Mouse (Mus musculus): ENCODE measurements around the gene Armt1.

Armt1 gene

DNA sequence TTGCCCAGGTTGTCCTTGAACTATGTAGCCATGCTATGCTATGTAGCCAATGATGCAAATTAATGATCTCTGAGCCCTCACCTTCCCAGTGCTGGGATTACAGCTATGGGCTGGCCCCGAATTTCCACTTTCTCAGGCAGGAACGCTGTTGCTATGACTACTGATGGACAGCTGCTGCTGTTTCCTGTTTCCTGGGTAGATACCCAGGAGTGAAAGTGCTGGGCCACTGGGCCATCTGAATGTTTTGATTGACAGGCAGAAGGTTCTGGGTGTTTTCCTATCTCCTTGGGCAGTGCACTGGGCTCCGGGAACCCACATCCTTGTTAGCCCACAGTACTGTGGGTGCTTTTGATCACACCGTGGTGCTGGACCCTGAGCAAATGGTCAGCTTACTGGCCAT lies 24.1 kb downstream of the Armt1 start:
- no peak for DNase-seq

DNA sequence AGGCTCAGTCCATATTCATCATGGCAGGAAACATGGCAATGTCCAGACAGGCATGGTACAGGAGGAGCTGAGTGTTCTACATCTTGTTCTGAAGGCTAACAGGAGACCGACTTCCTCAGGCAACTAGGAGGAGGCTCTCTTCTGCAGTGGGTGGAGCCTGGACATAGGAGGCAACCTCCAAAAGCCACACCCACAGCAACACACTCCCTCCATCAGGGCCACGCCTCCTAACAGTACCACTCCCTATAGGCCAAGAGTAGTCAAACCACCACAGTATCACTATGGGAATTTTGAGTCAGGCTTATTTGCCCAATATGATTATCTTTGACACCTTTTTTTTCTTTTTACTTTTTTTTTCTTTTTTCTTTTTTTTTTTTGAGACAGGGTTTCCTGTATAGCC lies 27.9 kb downstream of the Armt1 start:
- no peak for DNase-seq

DNA sequence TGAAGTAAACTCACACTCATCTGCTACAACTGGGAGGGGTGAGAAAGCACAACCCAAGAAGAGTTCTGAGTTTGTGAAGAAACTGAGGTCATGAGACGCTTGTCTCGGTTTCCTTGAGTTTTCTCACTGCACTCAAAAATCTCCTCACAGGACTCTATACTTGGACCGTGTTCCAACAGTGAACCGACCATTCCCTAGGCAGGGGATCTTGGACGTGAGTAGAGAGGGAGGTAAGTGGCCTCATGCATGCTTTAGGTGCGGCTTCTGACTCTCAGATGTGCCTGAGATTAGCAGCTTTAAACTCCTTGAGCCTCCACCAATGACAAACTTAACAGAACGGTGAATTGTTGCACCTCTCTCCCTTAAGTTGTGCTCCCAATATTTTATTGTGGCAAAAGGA lies 33.5 kb downstream of the Armt1 start:
- DNase-seq, result no peak

DNA sequence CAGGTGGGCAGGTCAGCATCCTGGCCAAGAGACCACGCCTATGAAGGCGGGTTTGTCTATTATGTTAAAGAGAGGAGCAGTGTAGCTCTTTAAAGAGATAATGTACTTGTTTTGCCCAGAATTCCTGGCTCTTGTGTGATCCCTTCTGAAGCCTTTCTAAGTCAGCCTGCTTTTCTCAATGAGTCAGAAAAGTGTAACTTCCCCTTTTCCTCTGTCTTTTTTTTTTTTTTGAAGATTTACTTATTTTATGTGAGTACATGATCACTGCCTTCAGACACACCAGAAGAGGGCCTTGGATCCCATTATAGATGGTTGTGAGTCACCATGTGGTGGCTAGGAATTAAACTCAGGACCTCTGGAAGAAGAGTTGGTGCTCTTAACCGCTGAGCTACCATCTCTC lies 37.1 kb downstream of the Armt1 start:
- no peak for DNase-seq

DNA sequence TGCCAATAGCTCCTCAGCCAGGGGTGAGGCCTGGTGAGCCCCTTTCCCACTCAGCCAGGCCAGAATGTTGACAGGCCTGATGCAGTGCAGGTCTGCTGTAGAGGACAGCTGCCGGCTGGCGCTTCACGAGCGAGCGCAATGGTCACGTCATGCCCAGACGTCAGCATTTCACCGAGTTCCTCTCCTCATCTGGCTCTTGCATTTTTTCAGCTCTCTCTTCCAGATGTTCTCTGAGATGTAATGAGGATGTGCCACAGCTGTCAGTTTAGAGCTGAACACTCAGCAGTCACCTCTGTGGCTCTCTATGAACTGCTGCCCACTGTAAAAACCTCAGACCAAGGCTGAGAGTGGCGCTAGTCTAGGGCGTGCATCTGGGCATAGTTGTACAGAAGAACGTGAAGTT lies 41.3 kb downstream of the Armt1 start:
- no peak for DNase-seq

DNA sequence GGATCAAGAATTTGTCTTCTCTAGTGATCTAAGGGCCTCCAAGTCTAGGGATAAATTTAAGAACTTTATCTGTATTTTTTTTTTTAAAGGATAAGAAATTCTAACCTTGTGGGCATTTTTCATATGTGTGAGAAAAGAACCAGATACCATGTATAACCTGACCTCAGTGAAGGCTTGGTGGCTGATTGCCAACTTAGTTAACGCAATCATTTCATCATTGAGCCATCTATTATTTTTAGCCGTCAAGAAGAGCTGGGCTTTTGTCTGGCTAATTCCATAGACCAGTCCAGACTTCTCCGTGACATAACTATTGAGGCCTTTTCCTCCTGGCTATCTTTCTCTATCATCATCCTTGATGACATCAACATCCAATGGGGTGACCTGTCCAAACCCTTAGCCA lies 43.2 kb downstream of the Armt1 start:
- DNase-seq, result no peak

DNA sequence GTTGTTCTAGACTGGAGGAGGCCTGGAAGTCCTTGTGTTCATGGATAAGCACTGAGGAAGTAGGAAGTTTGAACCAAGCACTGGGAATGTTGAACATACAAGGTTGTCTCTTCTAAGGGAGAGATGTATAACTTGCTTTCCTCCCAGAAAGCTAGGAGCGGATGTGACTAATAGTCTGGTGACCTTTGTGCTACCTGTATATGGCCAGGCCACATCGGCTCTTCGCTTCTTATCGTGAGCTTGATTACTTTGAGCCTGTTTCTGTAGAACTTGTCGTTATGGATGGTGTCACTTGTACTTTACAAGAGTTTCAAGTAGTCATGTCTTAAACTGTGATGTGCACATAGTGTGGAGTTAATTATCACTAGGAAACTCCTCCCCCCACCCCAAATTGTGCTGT lies 44.3 kb downstream of the Armt1 start:
- no peak for DNase-seq

DNA sequence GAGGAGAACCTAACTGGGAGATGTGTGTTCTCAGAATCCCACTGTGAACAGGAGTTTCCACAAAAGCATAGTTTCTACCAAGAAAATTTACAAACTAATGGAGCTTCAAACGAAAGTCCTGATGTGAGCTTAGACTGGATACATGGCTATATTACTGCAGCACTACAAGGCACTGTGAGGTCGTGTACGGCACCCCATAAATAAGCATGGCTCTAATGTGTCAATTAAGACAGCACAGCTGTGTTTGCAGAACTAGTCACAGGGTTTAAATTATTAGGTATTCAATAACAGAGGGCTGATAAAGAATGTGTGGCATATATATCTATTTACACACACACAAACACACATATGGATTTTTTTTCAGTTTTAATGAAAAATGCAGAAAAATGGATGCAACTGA lies 48.7 kb downstream of the Armt1 start:
- no peak for DNase-seq

DNA sequence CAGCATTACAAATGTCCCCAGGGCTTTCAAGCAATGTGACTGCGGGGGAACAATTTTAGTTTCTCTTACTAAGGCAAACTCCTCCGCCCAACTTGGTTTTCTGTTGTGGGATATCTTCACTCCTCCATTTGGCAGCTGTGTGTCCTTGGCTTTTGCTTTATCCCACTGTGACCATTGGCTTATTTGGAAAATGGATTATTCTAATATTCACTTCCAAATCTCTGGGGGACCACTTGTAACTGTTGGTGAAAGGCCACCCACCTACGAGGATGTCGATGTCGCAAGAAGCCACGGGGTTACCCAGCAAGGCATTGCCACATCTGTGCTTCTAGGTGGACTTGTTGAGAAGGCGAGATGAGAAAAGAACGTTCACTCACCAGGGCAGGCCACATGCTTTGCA lies 49.4 kb downstream of the Armt1 start:
- DNase-seq, result no peak

DNA sequence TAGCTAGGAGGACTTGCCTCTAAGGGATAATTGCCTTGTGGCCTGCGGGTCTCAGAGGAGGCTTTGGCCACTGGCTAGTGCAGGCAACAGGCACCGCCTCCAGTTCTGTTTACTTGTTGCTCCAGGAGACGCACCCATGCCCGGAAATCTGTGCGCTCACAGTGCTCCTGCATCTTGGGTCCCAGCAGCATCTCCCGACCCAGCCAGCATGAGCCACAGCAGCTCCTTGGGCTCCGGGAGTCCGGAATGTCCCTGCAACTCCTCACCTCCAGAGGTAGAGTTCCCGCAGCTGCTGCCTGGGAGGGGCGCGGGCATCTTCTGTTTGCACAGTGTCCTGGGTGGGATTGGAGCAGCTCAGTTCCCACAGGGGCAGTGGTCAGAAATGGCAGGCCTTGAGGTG lies 50.1 kb downstream of the Armt1 start, which contains the start of gene Ccdc170:
Ccdc170 (plus strand) TSS at position 148 of the 400 bp plus-strand sequence.
- no peak for DNase-seq

DNA sequence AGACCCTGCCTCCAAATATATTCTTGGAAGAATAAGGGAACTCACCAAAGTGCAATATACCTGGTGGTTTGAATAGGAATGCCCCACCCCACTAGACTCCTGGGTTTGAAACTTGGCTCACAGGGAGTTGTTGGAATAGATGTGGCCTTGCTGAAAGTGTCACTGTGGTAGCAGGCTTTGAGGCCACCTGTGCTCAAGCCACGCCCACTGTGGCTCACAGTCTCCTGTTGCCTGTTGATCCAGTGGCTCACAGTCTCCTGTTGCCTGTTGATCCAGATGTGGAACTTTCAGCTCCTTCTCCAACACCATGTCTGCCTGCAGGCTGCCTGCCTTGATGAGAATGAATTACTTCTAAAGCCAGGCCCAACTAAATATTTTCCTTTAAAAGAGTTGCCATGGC lies 51.6 kb downstream of the Armt1 start:
- no peak for DNase-seq

DNA sequence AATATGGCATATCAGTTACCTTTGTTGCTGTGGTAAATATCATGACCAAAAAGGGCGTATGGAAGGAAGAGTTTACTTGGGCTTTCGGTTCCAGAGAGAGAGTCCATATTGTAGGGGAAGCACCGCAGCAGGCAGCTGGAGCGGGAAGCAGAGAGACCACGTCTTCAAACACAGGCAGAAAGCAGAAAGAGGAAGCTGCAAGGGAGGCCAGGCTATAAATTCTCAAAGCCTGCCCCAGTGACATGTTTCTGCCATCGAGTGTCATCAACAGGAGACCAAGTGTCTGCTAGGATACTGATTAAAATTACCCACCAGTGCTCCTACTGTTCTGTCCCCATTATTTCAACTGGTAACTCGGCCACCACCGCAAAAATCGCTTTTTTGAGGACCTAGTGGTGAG lies 52.7 kb downstream of the Armt1 start:
- DNase-seq, result no peak

DNA sequence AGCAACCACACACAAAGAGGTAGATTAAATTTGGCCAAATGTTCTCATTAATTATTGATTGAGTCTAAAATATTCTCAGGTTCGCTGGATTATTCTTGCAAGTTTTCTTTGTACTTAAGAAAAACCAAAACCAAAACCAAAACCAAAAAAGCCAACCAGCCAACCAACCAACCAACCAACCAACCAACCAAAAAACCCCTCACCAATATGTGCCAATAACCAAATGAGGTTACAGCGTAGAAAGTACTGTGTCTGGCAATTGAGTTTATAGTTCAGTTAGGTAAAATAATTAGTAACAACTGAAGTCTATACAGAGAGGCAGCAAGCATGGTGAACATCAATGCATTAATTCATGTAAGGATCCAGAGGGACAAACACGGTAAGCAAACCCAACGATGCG lies 57.6 kb downstream of the Armt1 start:
- DNase-seq, result no peak

DNA sequence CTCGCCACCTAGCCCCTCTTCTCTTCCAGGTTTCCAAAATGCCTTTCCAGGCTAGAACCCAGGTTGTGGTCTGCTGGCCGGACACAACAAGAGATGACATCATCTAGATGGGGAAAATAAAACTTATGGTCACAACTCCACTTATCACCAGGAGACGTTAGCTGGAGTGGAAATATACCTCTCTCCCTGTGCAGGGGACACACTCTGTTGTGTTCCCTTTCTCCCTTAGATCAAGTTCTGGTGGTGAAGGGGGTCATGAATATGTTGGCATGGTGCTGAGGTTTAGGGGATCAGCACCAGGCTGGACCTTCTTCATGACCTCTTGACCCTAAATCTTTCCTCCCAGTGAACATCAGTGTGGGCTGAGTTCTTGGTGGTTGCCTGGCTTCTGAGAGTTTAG lies 59.0 kb downstream of the Armt1 start:
- DNase-seq, result no peak

DNA sequence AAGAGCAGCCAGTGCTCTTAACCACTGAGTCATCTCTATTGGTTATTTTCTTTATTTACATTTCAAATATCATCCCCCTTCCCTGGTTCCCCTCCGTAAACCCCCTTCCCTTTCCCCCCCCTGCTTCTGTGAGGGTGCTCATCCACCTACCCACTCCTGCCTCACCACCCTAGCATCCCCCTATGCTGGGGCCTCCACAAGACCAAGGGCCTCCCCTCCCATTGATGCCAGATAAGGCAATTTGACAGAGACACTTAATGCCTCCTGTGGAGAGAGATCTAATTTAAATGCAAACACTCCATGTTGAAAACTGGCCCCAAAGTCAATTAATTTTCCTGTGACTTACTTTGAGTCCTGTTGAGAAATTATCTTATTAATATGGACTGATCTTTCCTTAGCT lies 59.8 kb downstream of the Armt1 start:
- no peak for DNase-seq

DNA sequence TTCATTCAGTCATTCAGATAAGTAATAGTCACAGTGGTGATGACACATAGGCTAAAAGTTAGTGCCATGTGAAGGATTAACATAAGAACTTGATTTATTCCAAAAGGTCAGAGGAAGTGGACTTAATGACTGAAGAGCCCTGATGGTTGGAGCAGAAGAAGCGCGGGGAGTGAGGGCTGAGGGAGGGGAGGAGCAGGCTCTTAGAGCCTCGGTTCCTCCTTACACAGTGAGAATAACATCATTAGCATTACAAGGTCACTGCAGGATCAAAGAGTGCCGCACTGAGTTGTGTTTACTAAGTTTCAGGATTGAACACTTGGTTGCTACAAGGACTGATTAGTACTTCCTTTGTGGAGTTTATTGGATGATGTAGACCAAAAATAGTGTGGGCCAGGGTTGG lies 60.6 kb downstream of the Armt1 start:
- DNase-seq, result no peak

DNA sequence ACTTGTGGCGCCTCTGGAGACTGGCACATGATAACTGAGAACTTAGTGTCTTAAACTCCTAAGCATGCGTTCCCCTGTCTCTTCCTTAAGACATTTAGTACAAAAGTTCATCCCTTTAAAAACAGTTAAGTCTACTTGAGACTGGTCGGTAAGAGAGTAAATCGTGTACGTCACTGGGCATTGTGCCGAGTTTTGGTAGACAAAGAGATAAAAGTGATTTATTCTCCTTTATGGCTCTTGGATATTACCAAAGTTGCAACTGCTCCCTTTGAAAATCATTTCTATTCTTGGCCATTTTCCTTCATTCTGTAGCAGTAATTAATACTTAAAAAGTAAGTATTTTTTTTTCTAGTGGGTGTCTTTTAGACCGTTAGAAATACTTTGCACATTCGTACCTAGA lies 71.0 kb downstream of the Armt1 start:
- no peak for DNase-seq
